Mouse (Mus musculus): ENCODE measurements around the gene Map3k13. TPM values are rescaled to one million over a fixed set of nuclear protein-coding genes. Genes with fewer than 3 reads are reported as not detected.
"Not testable (repeated sequence)": the region's sequence is repeated elsewhere in the genome, so short reads cannot be mapped to it uniquely, and the experiment has no call there.

The Map3k13 gene
- total RNA-seq, 1 experiment from 2014 or later, result 2.0 TPM

DNA sequence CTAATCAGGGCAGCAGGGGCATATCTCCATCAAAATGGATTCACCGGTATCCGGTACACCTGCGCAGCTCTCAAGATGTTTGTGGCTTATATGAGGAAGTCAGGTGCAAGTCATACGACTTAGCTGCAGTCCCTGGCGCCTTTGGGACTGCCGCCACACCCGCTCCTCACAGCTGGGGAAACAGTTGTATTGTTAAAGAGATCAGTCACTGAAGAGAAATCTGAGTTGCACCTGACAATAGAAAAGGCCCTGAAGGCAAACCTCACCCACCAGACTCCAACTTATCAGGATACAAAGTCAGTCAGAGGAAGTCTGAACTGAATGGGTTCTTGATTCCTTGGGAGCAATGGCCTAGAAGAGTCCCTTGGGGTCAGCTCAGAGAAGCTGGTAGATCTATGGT, 13.6 kb downstream of the Map3k13 start:
- not testable (repeated sequence) for DNase-seq

DNA sequence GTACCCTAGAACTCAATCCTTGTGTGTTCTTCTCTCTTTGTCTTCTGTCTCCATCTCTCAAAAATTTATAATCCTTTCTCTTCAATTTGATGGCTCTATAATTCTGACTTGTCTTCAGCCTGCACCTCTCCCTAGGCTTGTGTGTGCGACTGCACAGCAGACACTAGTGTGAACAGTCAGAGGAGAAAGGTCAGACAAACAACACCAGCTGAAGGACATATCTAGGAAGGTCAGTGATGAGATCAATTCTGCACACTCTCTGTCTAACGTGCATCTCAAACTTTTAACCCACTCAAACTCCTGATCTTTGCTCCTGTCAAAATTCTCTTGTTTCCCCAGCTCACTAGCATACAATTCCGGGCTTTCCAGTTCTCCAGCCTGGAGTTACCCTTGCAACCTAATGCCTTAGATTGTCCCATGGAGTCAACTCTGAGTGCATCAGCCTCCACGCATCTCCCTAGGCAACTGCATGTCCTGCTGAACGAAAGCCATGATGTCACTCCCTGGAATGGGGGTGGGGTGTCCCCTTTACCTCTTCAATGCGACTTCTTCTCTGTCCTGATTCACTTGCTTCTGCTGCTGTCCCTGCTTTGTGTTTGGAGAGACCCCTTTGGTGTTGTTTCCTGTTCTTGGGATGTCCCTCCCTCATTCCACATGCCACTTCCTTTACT, 19.2 kb downstream of the Map3k13 start:
- DNase-seq, result no peak

GRCm38 (mm10) chr16:21814861-21815668, 20.9 kb downstream of the Map3k13 start:
- DNase-seq, result peak; percentile 55

DNA sequence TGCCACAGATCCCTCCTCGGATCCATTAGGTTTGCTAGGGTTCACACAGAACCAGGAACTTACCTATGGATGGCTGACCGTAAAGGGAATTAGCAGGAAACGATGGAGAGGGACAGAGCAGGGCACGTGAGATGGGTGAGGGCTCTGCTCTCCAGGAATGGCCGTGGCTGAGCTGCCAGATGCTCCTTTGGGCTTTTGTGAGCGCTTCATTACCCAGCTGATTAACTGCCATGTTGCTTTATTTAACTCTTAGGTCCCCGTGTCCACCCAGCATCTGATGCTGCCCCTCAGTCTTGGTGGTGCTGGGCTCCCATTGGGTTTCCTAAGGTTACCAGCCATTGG, 21.5 kb downstream of the Map3k13 start:
- no peak for DNase-seq

GRCm38 (mm10) chr16:21818132-21818531, 24.0 kb downstream of the Map3k13 start:
- DNase-seq, result peak; percentile 75

DNA sequence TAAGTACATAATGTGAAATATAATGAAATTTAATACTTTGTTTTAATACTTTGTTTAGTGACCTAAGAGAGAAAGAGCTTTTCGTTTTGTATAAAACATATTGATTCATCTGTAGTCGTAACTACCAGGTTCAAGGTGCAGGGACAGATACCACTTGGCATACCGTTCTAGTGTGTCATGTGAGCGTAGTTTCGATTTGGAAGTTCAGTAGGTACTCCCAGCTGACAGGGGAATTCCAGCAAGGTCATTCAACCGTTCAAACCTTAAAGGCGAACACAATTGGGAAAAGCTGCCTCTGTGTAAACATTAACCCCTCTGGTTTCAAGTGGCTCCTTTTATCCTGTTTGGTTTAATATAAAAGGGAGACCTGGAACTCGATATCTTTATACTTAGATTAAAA, 24.5 kb downstream of the Map3k13 start:
- peak; percentile 29 for DNase-seq

DNA sequence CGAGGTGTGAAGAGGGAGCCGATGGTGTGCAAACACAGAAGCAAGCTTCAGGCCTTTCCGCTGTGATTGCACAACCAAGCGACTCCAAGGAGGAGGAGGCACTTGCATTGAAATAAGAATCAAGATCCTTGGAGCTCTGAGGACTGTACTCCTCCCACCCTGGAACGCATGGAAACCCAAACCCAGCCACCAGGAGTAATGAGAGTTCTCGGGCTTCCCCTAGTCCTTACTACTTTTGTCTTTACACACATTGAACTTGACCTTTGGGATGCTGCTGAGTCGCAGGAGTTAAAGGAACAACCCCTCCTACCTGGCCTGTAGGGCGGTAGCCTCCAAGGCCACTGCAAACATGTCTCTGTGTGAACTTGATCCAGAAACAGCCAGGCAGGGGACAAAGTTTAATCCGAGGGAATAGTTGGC, 31.5 kb downstream of the Map3k13 start:
- no peak for DNase-seq

- no peak for DNase-seq
Observed at GRCm38 (mm10) chr16:21827153-21827552, 33.0 kb downstream of the Map3k13 start.

GRCm38 (mm10) chr16:21827581-21827980, 33.4 kb downstream of the Map3k13 start:
- no peak for DNase-seq

- no peak for DNase-seq
Observed at GRCm38 (mm10) chr16:21829711-21830110, 35.6 kb downstream of the Map3k13 start.

DNA sequence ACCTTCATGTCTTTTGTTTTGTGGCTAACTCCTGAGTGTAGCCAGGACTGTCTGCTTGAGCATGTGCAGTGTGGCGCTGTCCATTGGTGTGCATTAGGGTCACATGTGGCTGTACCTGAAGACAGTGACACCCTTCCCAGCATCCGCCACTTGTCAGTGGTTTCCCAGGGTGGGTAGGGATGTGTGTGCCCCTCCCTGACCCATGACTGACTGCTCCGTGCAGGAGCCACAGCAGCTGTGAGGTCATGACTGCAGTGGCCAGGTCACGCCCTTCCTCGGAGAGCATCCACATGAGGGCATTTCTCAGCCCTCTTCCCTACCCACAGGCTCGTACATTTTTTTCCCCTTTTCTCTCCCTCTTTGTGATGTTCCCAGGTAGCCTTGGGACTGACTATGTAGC, 36.6 kb downstream of the Map3k13 start:
- no peak for DNase-seq

DNA sequence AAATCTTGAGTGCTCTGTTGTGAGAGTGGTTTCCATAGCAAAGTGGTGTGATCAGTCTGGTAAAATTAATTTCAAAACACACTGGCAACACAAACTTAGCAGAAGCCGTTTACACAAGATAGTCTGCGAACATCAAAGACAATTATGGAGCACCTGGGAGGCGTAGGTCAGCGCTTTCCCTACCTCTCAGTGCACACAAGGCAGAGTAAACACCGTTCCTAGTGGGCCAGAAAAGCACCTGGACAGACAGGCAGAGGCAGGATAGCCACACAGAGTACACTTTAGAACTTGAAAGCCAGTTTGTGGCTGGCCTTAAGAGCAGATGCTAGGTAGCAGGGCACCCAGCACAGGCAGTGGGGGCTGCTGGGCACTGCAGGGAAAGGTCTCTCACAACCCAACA, 37.6 kb downstream of the Map3k13 start:
- DNase-seq, result no peak

GRCm38 (mm10) chr16:21833469-21833868, 39.3 kb downstream of the Map3k13 start:
- no peak for DNase-seq

DNA sequence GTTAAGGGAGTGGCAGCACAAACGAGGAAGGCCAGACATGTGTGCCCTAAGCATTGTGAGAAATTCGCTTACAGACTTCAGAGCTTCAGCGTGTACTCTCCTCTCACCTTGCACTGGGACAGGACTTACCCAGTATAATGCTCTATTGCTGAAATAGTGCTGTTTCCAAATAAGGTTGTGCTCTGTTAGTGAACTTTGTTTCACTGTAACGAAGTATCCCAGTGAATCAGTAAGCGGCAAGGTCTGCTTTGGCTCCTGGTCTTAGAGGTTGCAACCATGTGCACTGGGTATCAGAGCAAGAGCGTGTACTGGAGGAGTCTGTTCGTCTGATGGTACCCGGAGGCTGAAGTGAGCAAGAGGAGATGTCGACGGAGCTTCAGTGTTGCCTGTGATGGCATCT, 39.8 kb downstream of the Map3k13 start:
- DNase-seq, result no peak

GRCm38 (mm10) chr16:21834866-21835583, 40.9 kb downstream of the Map3k13 start:
- DNase-seq, result no peak

- no peak for DNase-seq
Observed at GRCm38 (mm10) chr16:21835584-21835931, 41.4 kb downstream of the Map3k13 start.

- DNase-seq, result no peak
Observed at GRCm38 (mm10) chr16:21836311-21837072, 42.3 kb downstream of the Map3k13 start.

- no peak for DNase-seq
Observed at GRCm38 (mm10) chr16:21837694-21838093, 43.5 kb downstream of the Map3k13 start.

DNA sequence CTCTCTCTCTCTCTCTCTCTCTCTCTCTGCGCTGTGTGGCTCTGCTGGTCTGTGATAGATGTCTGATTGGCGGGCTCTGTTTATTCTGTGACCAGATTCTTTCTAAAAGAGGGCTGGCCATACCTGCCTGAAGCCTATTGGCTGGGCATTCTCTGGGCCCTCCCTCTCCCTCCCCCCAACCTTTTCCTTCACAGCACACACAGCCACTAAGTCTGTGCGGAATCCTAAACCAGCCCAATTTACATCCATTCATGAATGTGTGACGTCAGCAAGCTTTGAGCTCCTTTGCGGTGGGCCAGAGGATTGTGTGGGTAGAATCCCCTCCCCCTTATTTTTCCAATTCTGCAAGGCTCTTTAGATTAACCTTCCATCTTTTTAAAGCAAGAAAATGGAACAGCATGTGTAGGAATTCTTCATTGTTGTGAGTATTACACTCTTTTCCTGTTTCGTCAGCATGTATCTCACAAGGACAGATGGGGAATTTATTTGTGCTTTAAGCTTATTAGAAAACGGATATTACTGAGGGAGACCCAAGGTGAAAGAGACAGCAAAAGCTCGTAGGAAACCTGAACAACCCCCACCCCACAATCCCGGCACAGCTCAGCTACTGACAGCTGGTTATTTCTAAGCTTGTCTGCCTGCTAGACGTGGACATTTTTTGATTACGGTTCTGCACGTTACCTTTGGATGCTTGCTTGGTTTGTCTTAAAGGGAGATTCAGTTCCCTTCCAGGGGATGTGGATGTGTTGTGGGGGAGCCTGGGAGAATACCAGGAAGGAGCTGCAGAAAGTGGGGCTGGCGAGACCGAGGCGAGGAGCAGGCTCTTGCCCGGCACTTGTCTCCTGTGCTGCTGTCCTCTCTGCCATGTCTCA, 51.9 kb downstream of the Map3k13 start:
- DNase-seq, result peak; percentile 82

DNA sequence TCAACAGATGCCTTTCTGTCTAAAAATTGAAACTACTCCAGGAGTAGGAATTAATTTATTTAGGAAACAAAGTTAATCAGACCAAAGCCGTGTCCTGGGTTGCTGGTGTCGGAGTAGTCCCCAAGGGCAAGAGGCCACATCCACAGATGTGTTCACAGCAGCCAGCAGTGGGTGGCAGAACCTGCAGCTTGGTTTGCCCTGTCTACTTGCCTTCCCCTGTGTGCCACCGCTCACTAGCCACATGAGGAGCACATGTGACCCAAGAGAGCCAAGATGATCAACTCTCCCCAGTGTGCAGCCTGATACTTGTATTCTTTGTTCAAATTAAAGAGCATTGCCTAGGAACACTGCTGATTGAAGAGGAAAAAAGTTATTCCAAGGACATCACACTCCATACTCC, 54.3 kb downstream of the Map3k13 start:
- DNase-seq, result no peak

GRCm38 (mm10) chr16:21848847-21849246, 54.7 kb downstream of the Map3k13 start:
- DNase-seq, result no peak

DNA sequence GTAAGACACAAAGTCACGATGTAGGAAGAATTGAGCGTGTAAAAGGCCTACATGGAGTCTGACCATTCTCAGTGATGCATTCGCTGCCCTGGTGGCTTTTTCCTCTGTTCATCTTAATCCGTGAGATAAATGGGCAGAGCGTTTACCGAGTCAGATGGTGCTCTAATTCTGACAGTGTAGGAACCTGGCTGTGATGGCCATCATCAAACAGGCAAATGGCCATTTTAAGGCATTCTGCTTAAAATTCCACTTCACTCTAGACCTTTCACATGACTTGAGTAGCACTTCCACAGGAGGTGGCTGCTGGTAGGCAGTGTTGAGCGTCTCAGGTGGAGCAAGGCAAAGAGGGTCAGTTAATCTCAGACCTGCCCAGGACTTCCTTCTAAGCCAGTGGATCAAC, 58.2 kb downstream of the Map3k13 start:
- no peak for DNase-seq
